Mouse (Mus musculus): Measurements from ENCODE around the gene Itgb3. TPM values are rescaled to one million over a fixed set of nuclear protein-coding genes. Genes with fewer than 3 reads are reported as not detected.
"Not testable (repeated sequence)": the region's sequence is repeated elsewhere in the genome, so short reads cannot be mapped to it uniquely, and the experiment has no call there.

Itgb3 gene
- polyA plus RNA-seq, 1 experiment from 2014 or later: 0.98 TPM

- H3K9ac ChIP-seq (ENCODE audit: low read length): no peak overlapping the region
- no peaks in the 10 kb centered on the region for H3K4me1 ChIP-seq (replicated peaks; ENCODE audit: control insufficient read depth, insufficient read depth, low read length)
- 90% methylated on average over 9 of the region's 9 CpGs for WGBS
- H3K9me3 ChIP-seq (ENCODE audit: control insufficient read depth, low read length): no peaks in the 10 kb centered on the region
- no peak for DNase-seq (ENCODE audit: low spot score)
- H3K36me3 ChIP-seq (ENCODE audit: control insufficient read depth, insufficient read depth, low read length): no peaks in the 10 kb centered on the region
- no peak overlapping the region for H3K4me3 ChIP-seq (ENCODE audit: low read depth, low read length)
- no peak overlapping the region for H3K4me2 ChIP-seq (ENCODE audit: low read depth, low read length, severe bottlenecking)
- no peak for ATAC-seq (replicated peaks; ENCODE audit: low FRiP score)
- H3K27ac ChIP-seq (ENCODE audit: low read depth, low read length): no peak overlapping the region
- H3K27me3 ChIP-seq (ENCODE audit: control insufficient read depth, insufficient read depth, low read length): no peaks in the 10 kb centered on the region
Observed at GRCm38 (mm10) chr11:104567736-104568135, 40.1 kb upstream of the Itgb3 start.

DNA sequence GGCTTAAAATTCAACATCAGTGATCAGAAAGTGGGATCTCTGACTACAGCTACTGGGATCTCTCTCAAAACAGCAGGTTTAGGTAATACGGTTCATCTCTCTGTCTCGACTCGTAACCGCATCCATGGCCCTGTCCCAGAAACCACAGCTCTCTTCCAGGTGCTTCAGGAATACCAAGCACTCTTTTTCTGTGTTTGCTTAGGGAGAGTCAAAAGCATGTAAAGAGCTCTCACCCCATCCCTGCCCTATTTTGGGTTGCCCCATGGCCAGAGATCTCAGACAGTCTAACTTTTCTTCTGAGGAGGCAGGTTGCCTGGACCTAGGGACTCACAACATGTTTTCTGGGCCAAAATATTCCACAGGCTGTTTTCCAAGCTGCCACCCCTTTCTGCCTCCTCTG lies 39.5 kb upstream of the Itgb3 start:
- Histone ChIP-seq H3K9me3 (ENCODE audit: control insufficient read depth, low read length) (no peaks in the 10 kb centered on the region), H3K36me3 (ENCODE audit: control insufficient read depth, insufficient read depth, low read length) (no peaks in the 10 kb centered on the region), H3K4me3 (ENCODE audit: low read depth, low read length) (no peak overlapping the region), H3K4me1 (replicated peaks; ENCODE audit: control insufficient read depth, insufficient read depth, low read length) (no peaks in the 10 kb centered on the region), H3K27me3 (ENCODE audit: control insufficient read depth, insufficient read depth, low read length) (no peaks in the 10 kb centered on the region), H3K9ac (ENCODE audit: low read length) (no peak overlapping the region), H3K4me2 (ENCODE audit: low read depth, low read length, severe bottlenecking) (no peak overlapping the region), H3K27ac (ENCODE audit: low read depth, low read length) (no peak overlapping the region)
- WGBS: 94% methylated on average over 4 of the region's 4 CpGs
- DNase-seq (ENCODE audit: low spot score) (no peak), ATAC-seq (replicated peaks; ENCODE audit: low FRiP score) (no peak)

DNA sequence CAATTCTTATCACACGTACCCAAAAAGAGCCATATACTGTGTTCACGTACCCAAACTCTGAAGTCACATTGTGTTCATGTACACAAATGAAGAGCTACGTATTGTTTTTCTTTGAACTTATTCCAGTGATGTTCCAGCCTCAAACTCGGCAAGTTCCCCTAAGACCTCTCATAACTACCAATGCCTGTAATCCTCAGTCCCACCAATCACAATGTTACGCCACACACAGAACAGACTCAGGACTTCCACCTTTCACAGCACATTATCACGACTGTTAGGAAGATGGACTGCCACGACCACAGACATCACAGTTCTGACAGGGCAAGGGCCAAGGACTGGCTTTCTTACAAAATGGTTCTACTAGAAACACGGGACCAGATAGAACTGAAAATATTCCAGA lies 37.3 kb upstream of the Itgb3 start:
- H3K9me3 ChIP-seq (ENCODE audit: control insufficient read depth, low read length); H3K4me1 ChIP-seq (replicated peaks; ENCODE audit: control insufficient read depth, insufficient read depth, low read length); DNase-seq (ENCODE audit: low spot score); H3K4me3 ChIP-seq (ENCODE audit: low read depth, low read length); H3K27me3 ChIP-seq (ENCODE audit: control insufficient read depth, insufficient read depth, low read length); H3K4me2 ChIP-seq (ENCODE audit: low read depth, low read length, severe bottlenecking); H3K9ac ChIP-seq (ENCODE audit: low read length); H3K36me3 ChIP-seq (ENCODE audit: control insufficient read depth, insufficient read depth, low read length); ATAC-seq (replicated peaks; ENCODE audit: low FRiP score); H3K27ac ChIP-seq (ENCODE audit: low read depth, low read length): not testable (repeated sequence)
- 85% methylated on average over 8 of the region's 8 CpGs for WGBS

DNA sequence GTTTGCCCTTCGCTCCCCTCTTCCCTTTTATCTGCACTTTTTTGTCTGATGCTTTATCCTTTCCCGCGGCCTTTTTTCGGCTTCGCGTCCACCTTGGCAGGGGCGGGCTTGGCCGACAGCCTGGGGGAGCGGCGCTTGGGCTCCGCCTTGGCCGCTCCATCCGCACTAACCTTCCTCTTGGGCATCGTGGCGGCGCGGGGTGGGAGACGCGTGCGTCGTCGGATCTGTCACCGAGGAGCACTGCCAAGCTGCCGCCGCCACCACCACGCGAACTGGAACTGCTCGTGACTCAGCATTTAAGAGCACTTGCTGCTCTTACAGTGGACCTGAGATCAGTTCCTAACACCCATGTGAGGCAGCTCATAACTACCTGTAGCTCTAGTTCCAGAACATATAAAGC lies 36.4 kb upstream of the Itgb3 start:
- Histone ChIP-seq H3K9ac (ENCODE audit: low read length) (peak overlapping the region; percentile 37; the same call in 1 of the 2 replicates), H3K4me3 (ENCODE audit: low read depth, low read length) (peak overlapping the region; percentile 16), H3K4me2 (ENCODE audit: low read depth, low read length, severe bottlenecking) (peak overlapping the region; percentile 48)
- ATAC-seq (replicated peaks; ENCODE audit: low FRiP score): peak; percentile 27; the same call in 1 of the 2 replicates
- not testable (repeated sequence) for H3K27me3 ChIP-seq (ENCODE audit: control insufficient read depth, insufficient read depth, low read length); H3K4me1 ChIP-seq (replicated peaks; ENCODE audit: control insufficient read depth, insufficient read depth, low read length); H3K36me3 ChIP-seq (ENCODE audit: control insufficient read depth, insufficient read depth, low read length); H3K9me3 ChIP-seq (ENCODE audit: control insufficient read depth, low read length); H3K27ac ChIP-seq (ENCODE audit: low read depth, low read length)
- DNase-seq (ENCODE audit: low spot score): peak; percentile 67
- 1% methylated on average over 28 of the region's 28 CpGs for WGBS

- no peak overlapping the region for H3K27ac ChIP-seq (ENCODE audit: low read depth, low read length)
- H3K9me3 ChIP-seq (ENCODE audit: control insufficient read depth, low read length): no peaks in the 10 kb centered on the region
- no peak overlapping the region for H3K4me3 ChIP-seq (ENCODE audit: low read depth, low read length)
- no peaks in the 10 kb centered on the region for H3K27me3 ChIP-seq (ENCODE audit: control insufficient read depth, insufficient read depth, low read length)
- no peaks in the 10 kb centered on the region for H3K36me3 ChIP-seq (ENCODE audit: control insufficient read depth, insufficient read depth, low read length)
- H3K4me2 ChIP-seq (ENCODE audit: low read depth, low read length, severe bottlenecking): no peak overlapping the region
- H3K4me1 ChIP-seq (replicated peaks; ENCODE audit: control insufficient read depth, insufficient read depth, low read length): no peaks in the 10 kb centered on the region
- DNase-seq (ENCODE audit: low spot score): peak; percentile 42
- 73% methylated on average over 7 of the region's 7 CpGs for WGBS
- ATAC-seq (replicated peaks; ENCODE audit: low FRiP score): no peak
- H3K9ac ChIP-seq (ENCODE audit: low read length): no peak overlapping the region
Observed at GRCm38 (mm10) chr11:104572091-104572490, 35.7 kb upstream of the Itgb3 start.

DNA sequence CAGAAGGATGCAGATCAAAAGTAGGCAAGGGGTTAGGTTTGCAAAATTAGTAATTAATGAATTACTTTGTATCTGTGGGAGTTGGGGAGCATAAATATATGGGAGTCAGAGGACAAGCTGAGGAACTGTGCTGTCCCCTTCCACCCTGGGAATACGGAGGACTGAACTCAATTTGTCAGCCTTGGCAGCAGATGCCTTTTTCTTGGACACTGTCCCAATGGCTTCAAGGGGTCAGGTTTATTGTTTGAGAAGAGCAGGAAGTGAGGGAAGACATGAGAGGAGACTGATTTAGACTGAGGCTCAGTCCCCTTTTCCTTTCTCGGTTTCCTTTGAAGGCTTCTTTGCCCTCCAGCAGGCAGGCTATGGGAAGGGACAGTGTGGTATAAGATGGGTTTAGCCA lies 35.2 kb upstream of the Itgb3 start:
- no peaks in the 10 kb centered on the region for H3K36me3 ChIP-seq (ENCODE audit: control insufficient read depth, insufficient read depth, low read length)
- no peaks in the 10 kb centered on the region for H3K27me3 ChIP-seq (ENCODE audit: control insufficient read depth, insufficient read depth, low read length)
- H3K4me3 ChIP-seq (ENCODE audit: low read depth, low read length): no peak overlapping the region
- no peak overlapping the region for H3K4me2 ChIP-seq (ENCODE audit: low read depth, low read length, severe bottlenecking)
- H3K9me3 ChIP-seq (ENCODE audit: control insufficient read depth, low read length): no peaks in the 10 kb centered on the region
- WGBS: 78% methylated on average over 2 of the region's 2 CpGs
- no peaks in the 10 kb centered on the region for H3K4me1 ChIP-seq (replicated peaks; ENCODE audit: control insufficient read depth, insufficient read depth, low read length)
- DNase-seq (ENCODE audit: low spot score) (peak; percentile 21), ATAC-seq (replicated peaks; ENCODE audit: low FRiP score) (no peak)
- no peak overlapping the region for H3K27ac ChIP-seq (ENCODE audit: low read depth, low read length)
- H3K9ac ChIP-seq (ENCODE audit: low read length): no peak overlapping the region

- 42% methylated on average over 10 of the region's 10 CpGs for WGBS
- H3K4me1 ChIP-seq (replicated peaks; ENCODE audit: control insufficient read depth, insufficient read depth, low read length): no peaks in the 10 kb centered on the region
- no peaks in the 10 kb centered on the region for H3K9me3 ChIP-seq (ENCODE audit: control insufficient read depth, low read length)
- DNase-seq (ENCODE audit: low spot score): no peak
- H3K4me2 ChIP-seq (ENCODE audit: low read depth, low read length, severe bottlenecking): no peak overlapping the region
- H3K27me3 ChIP-seq (ENCODE audit: control insufficient read depth, insufficient read depth, low read length): no peaks in the 10 kb centered on the region
- no peak overlapping the region for H3K27ac ChIP-seq (ENCODE audit: low read depth, low read length)
- H3K4me3 ChIP-seq (ENCODE audit: low read depth, low read length): no peak overlapping the region
- H3K9ac ChIP-seq (ENCODE audit: low read length): no peak overlapping the region
- no peaks in the 10 kb centered on the region for H3K36me3 ChIP-seq (ENCODE audit: control insufficient read depth, insufficient read depth, low read length)
- ATAC-seq (replicated peaks; ENCODE audit: low FRiP score): no peak
Observed at GRCm38 (mm10) chr11:104576772-104577612, 30.8 kb upstream of the Itgb3 start.

GRCm38 (mm10) chr11:104578074-104578473 lies 29.7 kb upstream of the Itgb3 start:
- Histone ChIP-seq H3K27ac (ENCODE audit: low read depth, low read length) (no peak overlapping the region), H3K4me1 (replicated peaks; ENCODE audit: control insufficient read depth, insufficient read depth, low read length) (no peaks in the 10 kb centered on the region), H3K36me3 (ENCODE audit: control insufficient read depth, insufficient read depth, low read length) (no peaks in the 10 kb centered on the region), H3K9ac (ENCODE audit: low read length) (no peak overlapping the region), H3K9me3 (ENCODE audit: control insufficient read depth, low read length) (no peaks in the 10 kb centered on the region), H3K4me3 (ENCODE audit: low read depth, low read length) (no peak overlapping the region), H3K27me3 (ENCODE audit: control insufficient read depth, insufficient read depth, low read length) (no peaks in the 10 kb centered on the region), H3K4me2 (ENCODE audit: low read depth, low read length, severe bottlenecking) (no peak overlapping the region)
- 69% methylated on average over 5 of the region's 5 CpGs for WGBS
- no peak for ATAC-seq (replicated peaks; ENCODE audit: low FRiP score)
- no peak for DNase-seq (ENCODE audit: low spot score)

- WGBS: 93% methylated on average over 9 of the region's 9 CpGs
- peak; percentile 24 for DNase-seq (ENCODE audit: low spot score)
- no peak overlapping the region for H3K9ac ChIP-seq (ENCODE audit: low read length)
- H3K36me3 ChIP-seq (ENCODE audit: control insufficient read depth, insufficient read depth, low read length): no peaks in the 10 kb centered on the region
- no peak overlapping the region for H3K4me3 ChIP-seq (ENCODE audit: low read depth, low read length)
- H3K4me2 ChIP-seq (ENCODE audit: low read depth, low read length, severe bottlenecking): no peak overlapping the region
- no peak for ATAC-seq (replicated peaks; ENCODE audit: low FRiP score)
- H3K27ac ChIP-seq (ENCODE audit: low read depth, low read length): no peak overlapping the region
- no peaks in the 10 kb centered on the region for H3K4me1 ChIP-seq (replicated peaks; ENCODE audit: control insufficient read depth, insufficient read depth, low read length)
- H3K9me3 ChIP-seq (ENCODE audit: control insufficient read depth, low read length): no peaks in the 10 kb centered on the region
- no peaks in the 10 kb centered on the region for H3K27me3 ChIP-seq (ENCODE audit: control insufficient read depth, insufficient read depth, low read length)
Observed at GRCm38 (mm10) chr11:104579084-104579483, 28.7 kb upstream of the Itgb3 start.
